Mouse (Mus musculus) lung, adult 2 months (tissue): ENCODE measurements around the gene Proser2. TPM values are rescaled to one million over a fixed set of nuclear protein-coding genes. Genes with fewer than 3 reads are reported as not detected.

Source experiments
- DNase-seq: peaks from one replicate; pipeline ENCODE4 v3.0.0; 2022
- H3K4me1 ChIP-seq: fragments of 200-500 bp; 2 replicates; pipeline ENCODE4 v1.6.1; 2011; ENCODE audit warnings: low read length; ENCODE audit not compliant: control insufficient read depth, insufficient read depth
- H3K4me3 ChIP-seq: fragments of 200-500 bp; replicated peaks from 2 replicates; pipeline ENCODE3; 2011; ENCODE audit warnings: low read depth, mild to moderate bottlenecking, control low read depth, low read length; ENCODE audit errors: extremely low read depth
- CTCF ChIP-seq: fragments of 200-500 bp; IDR thresholded peaks from 2 replicates; pipeline ENCODE4 v1.5.1; 2011; ENCODE audit warnings: mild to moderate bottlenecking, low read length, control low read depth; ENCODE audit not compliant: insufficient read depth
- POLR2A ChIP-seq: fragments of 200-500 bp; IDR thresholded peaks from 2 replicates; pipeline ENCODE4 v1.6.1; 2011; ENCODE audit warnings: low read depth, mild to moderate bottlenecking, control low read depth, low read length, borderline replicate concordance; ENCODE audit errors: extremely low read depth
- WGBS: fragments of 180-500 bp; shearing (Covaris S2); methylation state at CpG from one replicate; pipeline ENCODE4 v1.1.7; 2018; 5-methylcytosine and 5-hydroxymethylcytosine counted together
- polyA plus RNA-seq: library from polyadenylated mRNA; depleted of rRNA; stranded (reverse); fragments of >200 nt; gene quantifications from 2 replicates; pipeline ENCODE4 v1.2.3, GENCODE M21; 2012; rRNA removed

The Proser2 gene
- polyA plus RNA-seq = 7.2 and 10.2 TPM in 2 replicates

- TF ChIP-seq POLR2A (peak; percentile 56; the same call in 1 of the 2 replicates), CTCF (no peak)
- peak within 1 kb of the TSS; percentile 57 for H3K4me3 ChIP-seq
- DNase-seq = peak; percentile 77
- H3K4me1 ChIP-seq = no peaks in the 10 kb centered on the region; the same call in 1 of the 2 replicates
- 2% methylated on average over 83 of the region's 83 CpGs for WGBS
Observed at GRCm38 (mm10) chr2:6129555-6130355, at the start of gene Proser2. Gene Proser2 (minus strand): TSS chr2:6130211.

DNA sequence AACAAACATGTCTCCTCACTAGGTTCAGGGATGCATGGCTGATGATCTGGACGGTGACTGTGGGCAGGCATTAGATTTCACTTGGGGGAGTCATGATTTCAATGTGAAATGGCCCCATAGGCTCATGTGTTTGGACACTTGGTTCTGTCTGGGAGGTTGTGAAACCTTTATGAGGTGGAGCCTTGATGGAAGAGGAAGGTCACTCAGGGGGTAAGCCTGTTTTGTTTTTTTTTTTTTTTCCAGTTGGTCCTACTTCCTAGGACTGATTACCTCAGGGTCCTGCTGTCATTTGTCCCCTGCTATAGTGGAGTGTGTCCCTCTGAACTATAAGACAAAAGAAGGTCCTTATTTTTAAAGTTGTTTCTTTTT is 49.7 kb upstream of the Proser2 start:
- WGBS = 74% methylated on average over 1 of the region's 1 CpGs
- TF ChIP-seq CTCF (no peak), POLR2A (no peak)
- Histone ChIP-seq H3K4me3 (no peak overlapping the region), H3K4me1 (no peaks in the 10 kb centered on the region)
- DNase-seq = no peak

DNA sequence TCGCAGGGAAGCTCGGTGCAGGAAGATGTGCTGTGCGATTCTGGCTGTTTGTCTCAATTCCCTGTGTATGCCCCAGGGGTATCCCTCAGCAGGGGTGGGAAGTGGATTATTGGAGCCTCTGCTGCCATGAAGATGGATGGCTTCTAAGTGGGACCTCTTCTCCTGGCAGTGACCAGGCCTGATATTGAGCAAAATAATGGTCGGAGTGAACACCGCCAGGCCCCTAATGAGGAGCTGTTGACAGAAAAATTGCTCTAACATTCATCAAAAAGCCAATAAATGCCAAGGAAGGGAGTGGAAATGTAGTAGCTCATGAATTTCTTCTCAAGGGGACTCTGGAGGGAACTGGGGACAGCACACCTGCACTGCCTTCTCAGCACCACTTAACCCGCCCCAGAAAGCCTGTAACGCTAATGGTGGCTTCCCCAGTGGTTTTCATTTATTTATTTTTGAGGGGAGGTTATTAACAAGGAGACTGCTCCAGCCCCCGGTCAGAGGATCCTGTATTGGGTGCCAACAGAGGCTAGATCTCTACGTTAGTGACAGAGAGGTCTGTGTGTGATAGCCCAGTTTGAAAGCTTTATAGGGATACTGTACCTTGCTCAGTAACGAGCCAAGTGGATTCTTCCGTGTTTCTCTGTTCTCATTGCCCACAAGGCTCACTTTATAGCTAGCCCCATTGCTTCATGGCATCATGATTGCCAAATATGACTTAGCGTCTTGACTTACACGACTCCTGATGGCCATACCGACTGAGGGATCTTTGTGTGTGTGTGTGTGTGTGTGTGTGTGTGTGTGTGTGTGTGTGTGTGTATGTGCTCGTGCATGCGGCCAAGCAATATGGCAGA is 49.1 kb upstream of the Proser2 start:
- 80% methylated on average over 16 of the region's 16 CpGs for WGBS
- H3K4me3 ChIP-seq = no peak overlapping the region
- H3K4me1 ChIP-seq = no peaks in the 10 kb centered on the region
- TF ChIP-seq POLR2A (no peak), CTCF (no peak)
- DNase-seq = no peak

DNA sequence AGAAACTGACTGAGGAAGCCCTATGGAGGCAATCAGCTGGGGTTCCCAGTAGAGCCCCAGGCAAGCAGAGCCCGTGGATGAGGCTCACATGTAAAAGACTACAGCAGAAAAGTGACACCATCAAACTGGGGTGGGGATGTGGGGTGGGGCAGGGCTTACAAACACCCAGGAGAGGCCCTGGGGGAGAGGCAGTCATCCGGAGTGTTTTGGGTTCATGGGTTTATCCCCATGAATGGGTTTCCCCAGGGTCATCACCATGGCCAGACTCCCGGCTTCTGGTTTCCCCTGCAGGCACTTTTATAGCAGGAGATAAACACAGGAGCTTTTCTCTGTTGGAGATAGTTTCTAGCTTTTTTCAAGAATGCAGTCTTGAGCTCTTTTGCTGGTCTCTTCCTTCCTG is 43.0 kb upstream of the Proser2 start:
- WGBS = 81% methylated on average over 3 of the region's 3 CpGs
- no peak for TF ChIP-seq POLR2A
- TF ChIP-seq CTCF = no peak
- DNase-seq = no peak
- no peak overlapping the region for H3K4me3 ChIP-seq
- no peaks in the 10 kb centered on the region for H3K4me1 ChIP-seq

GRCm38 (mm10) chr2:6168560-6168959 is 38.5 kb upstream of the Proser2 start:
- no peak overlapping the region for H3K4me3 ChIP-seq
- 67% methylated on average over 2 of the region's 2 CpGs for WGBS
- no peaks in the 10 kb centered on the region for H3K4me1 ChIP-seq
- no peak for DNase-seq
- no peak for TF ChIP-seq POLR2A
- no peak for TF ChIP-seq CTCF

- Histone ChIP-seq H3K4me3 (no peak overlapping the region), H3K4me1 (peaks cover 3% of the 10 kb centered on the region; the same call in 1 of the 2 replicates)
- DNase-seq = peak; percentile 62
- 17% methylated on average over 5 of the region's 5 CpGs for WGBS
- TF ChIP-seq POLR2A (no peak), CTCF (peak; percentile 43)
Observed at GRCm38 (mm10) chr2:6167843-6168558, 38.0 kb upstream of the Proser2 start.

GRCm38 (mm10) chr2:6165771-6166170 is 35.8 kb upstream of the Proser2 start:
- Histone ChIP-seq H3K4me3 (no peak overlapping the region), H3K4me1 (peaks cover 5% of the 10 kb centered on the region; the same call in 1 of the 2 replicates)
- WGBS = 29% methylated on average over 6 of the region's 6 CpGs
- DNase-seq = peak; percentile 29
- no peak for TF ChIP-seq POLR2A
- no peak for TF ChIP-seq CTCF

DNA sequence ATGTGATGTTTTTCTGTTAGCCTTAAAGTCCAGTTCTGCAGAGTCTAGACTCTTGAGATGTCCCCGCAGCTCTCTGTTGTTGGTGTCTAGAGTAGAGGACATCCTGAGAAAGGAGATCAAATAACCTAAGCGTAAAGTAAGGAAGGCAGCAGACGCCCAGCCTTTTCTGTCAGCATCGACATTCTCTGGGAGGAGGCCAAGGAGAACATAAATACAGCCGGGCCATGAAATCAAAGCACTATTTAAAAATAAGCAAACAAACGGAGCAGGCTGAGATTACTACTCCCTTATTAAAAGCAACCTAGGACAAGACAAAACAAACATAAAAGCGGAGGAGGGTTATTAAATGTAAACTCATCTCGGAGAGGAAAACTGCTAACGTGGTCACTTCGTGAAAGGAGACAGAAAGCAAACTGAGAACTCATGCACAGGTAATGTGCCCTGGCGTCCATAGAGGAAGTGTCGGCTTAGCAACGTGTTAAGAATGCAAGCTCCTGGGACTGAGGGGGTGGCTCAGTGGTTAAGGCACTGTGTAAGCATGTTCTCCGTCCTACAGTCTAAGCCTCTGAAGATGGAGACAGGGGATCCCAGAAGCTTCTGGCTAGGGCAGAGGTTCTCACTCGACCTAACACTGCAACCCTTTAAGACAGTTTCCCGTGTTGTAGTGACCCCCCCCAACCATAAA is 34.7 kb upstream of the Proser2 start:
- peaks cover 5% of the 10 kb centered on the region; the same call in 1 of the 2 replicates for H3K4me1 ChIP-seq
- WGBS = 18% methylated on average over 16 of the region's 16 CpGs
- no peak for TF ChIP-seq CTCF
- no peak for TF ChIP-seq POLR2A
- DNase-seq = no peak
- H3K4me3 ChIP-seq = no peak overlapping the region
